Mouse (Mus musculus): ENCODE data around the gene Tcf7l1.

Gene Tcf7l1

GRCm38 (mm10) chr6:72744144-72744800, 44.8 kb downstream of the Tcf7l1 start:
- DNase-seq, result no peak

DNA sequence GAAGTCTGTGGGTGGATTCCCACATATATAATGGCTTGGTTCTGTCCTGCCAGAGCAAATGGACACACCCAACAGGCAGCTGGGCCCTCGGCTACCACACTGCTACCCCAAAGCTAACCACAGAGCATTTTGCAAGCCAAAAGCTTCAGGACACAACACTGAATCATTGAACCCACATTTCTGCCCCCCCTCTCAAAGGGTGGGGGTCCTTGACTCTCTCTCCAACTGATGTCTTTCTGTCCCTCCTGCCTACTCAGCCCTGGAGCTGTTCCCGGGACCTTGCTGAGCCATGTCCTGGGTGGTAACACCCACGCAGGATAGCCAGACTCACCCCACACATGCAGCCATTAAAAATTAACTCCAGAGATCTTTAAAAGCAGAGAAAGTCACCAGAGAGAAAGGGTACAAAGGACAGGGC, 45.4 kb downstream of the Tcf7l1 start:
- DNase-seq, result no peak

GRCm38 (mm10) chr6:72742331-72742730, 46.7 kb downstream of the Tcf7l1 start:
- DNase-seq, result no peak

- DNase-seq, result peak; percentile 54
Observed at GRCm38 (mm10) chr6:72740596-72741421, 48.2 kb downstream of the Tcf7l1 start.

GRCm38 (mm10) chr6:72736872-72737271, 52.2 kb downstream of the Tcf7l1 start:
- DNase-seq, result no peak

GRCm38 (mm10) chr6:72735206-72735605, 53.8 kb downstream of the Tcf7l1 start:
- no peak for DNase-seq

GRCm38 (mm10) chr6:72733375-72733774, 55.7 kb downstream of the Tcf7l1 start:
- DNase-seq, result no peak

DNA sequence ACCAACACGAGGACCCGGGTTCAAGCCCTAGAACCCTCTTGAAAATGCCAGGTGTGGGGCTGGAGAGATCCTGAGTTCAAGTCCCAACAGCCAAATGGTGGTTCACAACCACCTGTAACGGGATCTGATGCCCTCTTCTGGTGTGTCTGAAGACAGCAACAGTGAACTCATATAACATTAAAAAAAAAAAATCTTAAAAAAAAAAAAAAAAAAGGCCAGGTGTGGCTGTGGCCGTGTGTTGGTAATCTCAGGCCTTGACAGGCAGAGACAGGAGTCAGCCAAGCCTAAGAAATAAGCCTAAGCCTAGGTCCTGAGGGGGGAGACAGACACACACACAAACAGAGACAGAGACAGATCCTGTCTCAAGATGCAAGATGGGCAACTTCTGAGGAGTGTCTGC, 56.9 kb downstream of the Tcf7l1 start:
- no peak for DNase-seq

GRCm38 (mm10) chr6:72730560-72730849, 58.5 kb downstream of the Tcf7l1 start:
- no peak for DNase-seq

DNA sequence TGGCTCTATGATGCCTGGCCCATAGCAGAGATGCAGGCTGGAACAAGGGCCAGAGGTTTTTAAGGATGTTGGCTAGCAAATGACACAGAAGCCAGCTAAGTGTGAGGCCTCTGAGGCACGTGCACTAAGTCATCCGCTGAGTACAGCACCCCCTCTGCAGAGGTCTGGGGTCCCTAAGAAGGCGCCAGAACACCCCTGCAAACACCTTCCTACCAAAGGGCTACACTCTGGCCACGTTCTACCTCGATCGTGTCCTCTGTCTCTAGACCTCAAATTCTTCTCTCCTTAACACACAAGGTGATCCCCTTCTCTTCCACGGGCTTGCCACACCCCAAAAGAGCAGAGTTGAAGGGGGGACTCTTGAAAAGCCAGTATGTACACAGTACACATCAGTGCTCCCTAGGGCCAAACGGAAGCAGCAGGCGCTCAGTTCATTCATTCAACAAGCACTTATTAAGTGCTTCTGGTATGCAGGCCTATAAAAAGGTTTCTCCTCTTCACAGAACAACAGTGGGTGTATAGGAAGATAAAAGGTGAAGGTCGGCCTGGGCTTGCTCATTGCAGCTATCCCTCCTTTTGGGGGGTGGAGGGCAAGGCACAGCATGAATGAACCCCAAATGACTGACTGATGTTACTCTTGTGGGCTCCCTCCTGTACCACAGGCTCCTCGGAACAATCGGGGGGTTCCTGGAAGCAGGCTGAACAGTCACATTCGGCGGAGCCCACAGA, 59.1 kb downstream of the Tcf7l1 start:
- no peak for DNase-seq

DNA sequence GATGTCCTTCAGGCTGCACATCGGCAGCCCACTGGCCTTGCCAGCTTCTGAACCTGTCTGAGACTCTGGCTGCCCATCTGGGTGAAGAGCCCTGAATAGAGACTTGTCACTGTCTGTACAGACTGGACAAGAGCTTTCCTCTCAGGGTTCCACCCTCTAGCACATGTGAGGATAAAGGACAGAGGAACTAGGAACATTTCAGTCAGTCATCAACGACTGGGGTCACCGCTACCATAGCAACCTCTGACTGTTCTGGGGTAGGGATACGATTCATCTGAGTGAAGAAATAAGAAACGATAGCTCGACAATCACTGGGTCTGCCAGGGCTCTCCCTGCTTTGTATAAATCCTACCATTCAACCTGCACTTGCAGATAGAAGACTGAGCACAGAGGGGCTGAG, 61.2 kb downstream of the Tcf7l1 start:
- no peak for DNase-seq

GRCm38 (mm10) chr6:72724494-72725180, 64.4 kb downstream of the Tcf7l1 start:
- no peak for DNase-seq

- no peak for DNase-seq
Observed at GRCm38 (mm10) chr6:72723731-72724385, 65.2 kb downstream of the Tcf7l1 start.

DNA sequence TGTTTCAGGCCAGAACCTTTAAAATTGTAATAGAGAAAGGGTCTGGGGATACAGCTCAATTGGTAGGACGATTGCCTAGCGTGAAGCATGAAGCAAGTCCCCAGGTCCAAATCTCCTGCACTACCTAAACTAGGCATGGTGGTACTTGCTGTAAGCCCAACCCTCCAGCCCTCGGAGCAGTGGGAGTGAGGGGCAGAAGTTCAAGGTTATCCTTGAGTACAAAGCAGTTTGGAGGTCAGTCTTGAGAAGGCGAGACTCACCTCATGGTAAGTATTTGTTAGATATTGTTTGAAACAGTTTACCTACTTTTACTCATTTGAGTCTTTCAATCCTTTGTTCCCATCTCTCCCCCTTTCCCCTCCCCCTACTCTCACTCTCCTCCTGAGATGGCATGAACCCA, 65.9 kb downstream of the Tcf7l1 start:
- DNase-seq, result no peak

DNA sequence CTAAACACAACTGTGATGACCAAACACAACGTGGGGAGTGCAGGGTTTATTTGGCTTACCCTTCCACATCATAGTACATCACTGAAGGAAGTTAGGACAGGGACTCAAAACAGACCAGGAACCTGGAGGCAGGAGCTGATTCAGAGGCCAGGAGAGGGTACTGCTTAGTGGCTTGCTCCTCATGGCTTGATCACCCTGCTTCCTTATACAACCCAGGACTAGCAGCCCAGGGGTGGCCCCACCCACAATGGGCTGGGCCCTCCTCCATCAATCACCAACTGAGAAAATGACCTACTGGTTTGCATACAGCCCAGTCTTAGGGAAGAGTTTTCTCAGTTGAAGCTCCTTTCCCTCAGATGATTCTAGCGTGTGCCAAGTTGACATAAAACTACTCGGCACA, 68.2 kb downstream of the Tcf7l1 start:
- no peak for DNase-seq

- peak; percentile 36 for DNase-seq
Observed at GRCm38 (mm10) chr6:72714726-72715125, 74.3 kb downstream of the Tcf7l1 start.

- no peak for DNase-seq
Observed at GRCm38 (mm10) chr6:72714250-72714649, 74.8 kb downstream of the Tcf7l1 start.

DNA sequence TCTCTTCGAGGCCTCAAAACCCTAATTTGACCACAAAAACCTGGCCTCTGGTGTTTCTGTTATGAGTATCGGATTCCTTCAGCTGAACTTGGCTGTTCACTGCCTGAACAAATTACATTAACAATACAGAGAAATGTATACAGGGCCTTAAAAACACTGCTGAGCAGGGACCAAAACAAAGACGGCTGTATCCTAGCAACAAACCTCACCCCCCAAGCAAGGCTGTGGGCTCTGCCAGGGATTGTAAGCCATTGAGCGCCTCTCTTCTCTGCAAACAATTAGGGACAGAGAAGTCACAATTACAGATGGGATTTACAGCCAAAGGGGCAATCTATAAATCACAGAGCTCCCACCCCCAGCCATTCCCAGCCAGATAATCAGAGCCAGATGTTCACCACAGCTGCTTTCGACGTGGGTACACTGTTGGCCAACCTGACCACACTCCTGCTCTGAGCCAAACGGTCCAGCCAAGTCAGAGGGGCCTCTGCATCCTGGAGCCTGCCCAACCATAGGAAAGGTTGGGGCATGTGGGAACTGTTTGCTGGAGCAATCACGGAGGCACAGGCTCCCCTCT, 77.5 kb downstream of the Tcf7l1 start:
- DNase-seq, result no peak

GRCm38 (mm10) chr6:72710897-72711507, 78.1 kb downstream of the Tcf7l1 start:
- DNase-seq, result peak; percentile 20

- DNase-seq, result no peak
Observed at GRCm38 (mm10) chr6:72699467-72700126, 89.5 kb downstream of the Tcf7l1 start.

DNA sequence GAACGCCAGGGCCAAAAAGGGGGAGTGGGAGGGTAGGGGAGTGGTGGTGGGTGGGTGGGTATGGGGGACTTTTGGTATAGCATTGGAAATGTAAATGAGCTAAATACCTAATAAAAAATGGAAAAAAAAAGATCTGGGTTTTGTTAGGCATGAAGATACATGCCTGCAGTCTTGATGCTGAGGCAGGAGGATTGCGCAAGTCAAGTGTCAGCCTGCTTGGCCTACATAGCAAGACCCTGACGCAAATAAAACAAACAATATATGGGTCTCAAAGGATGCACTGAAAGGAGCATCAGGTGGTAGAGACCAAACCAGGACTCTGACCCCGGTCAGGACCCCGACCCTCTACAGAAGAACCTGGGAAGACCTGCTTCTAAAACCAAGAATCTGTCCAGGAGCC, 90.5 kb downstream of the Tcf7l1 start:
- DNase-seq, result no peak

Data from kidney, adult 9 months (tissue).